Mouse (Mus musculus): ENCODE results near the gene Ano6. TPM values are rescaled to one million over a fixed set of nuclear protein-coding genes. Genes with fewer than 3 reads are reported as not detected.

Ano6 gene
- polyA plus RNA-seq, 1 experiment from 2014 or later: 37.2 TPM

GRCm38 (mm10) chr15:95792261-95793260 lies 1.9 kb downstream of the Ano6 start:
- ATAC-seq (ENCODE audit: insufficient number of reproducible peaks, insufficient read depth, low FRiP score, low read depth): no peak
- Histone ChIP-seq H3K9me3 (ENCODE audit: control insufficient read depth, low read length) (no peaks in the 10 kb centered on the region), H3K27ac (replicated peaks in 1 of 2; ENCODE audit: control insufficient read depth in 1 of 2, insufficient read depth in 1 of 2, low read depth in 2 of 2, low read length in 2 of 2) (no peak overlapping the region), H3K27me3 (ENCODE audit: control insufficient read depth, insufficient read depth, low read length) (no peaks in the 10 kb centered on the region), H3K4me2 (ENCODE audit: low read length) (peak overlapping the region; percentile 72), H3K4me1 (ENCODE audit: control insufficient read depth in 2 of 2, insufficient read depth in 2 of 2, low read length in 2 of 2) (peaks cover 19 to 53% of the 10 kb centered on the region in 2 experiments), H3K36me3 (ENCODE audit: control insufficient read depth, insufficient read depth, low read length) (0 out of 2 replicates have a peak, but pooled peaks cover 5% of the 10 kb centered on the region), H3K9ac (ENCODE audit: low read length) (no peak overlapping the region), H3K4me3 (ENCODE audit: control insufficient read depth in 1 of 2, insufficient read depth in 1 of 2, low read depth in 1 of 2, low read length in 2 of 2) (no peak overlapping the region)
- WGBS: 76% methylated on average over 25 of the region's 25 CpGs

- H3K4me2 ChIP-seq (ENCODE audit: low read length): no peak overlapping the region
Observed at GRCm38 (mm10) chr15:95793748-95794491, 3.3 kb downstream of the Ano6 start.

GRCm38 (mm10) chr15:95794611-95795565 lies 4.2 kb downstream of the Ano6 start:
- Histone ChIP-seq H3K4me3 (ENCODE audit: control insufficient read depth in 1 of 2, insufficient read depth in 1 of 2, low read depth in 1 of 2, low read length in 2 of 2) (no peak overlapping the region), H3K9ac (ENCODE audit: low read length) (no peak overlapping the region), H3K4me2 (ENCODE audit: low read length) (peak overlapping the region; percentile 12; the same call in 1 of the 2 replicates), H3K27ac (replicated peaks in 1 of 2; ENCODE audit: control insufficient read depth in 1 of 2, insufficient read depth in 1 of 2, low read depth in 2 of 2, low read length in 2 of 2) (peak overlapping the region; percentile 19 to 48; a peak in 3 of 4 replicates), H3K9me3 (ENCODE audit: control insufficient read depth, low read length) (no peaks in the 10 kb centered on the region), H3K27me3 (ENCODE audit: control insufficient read depth, insufficient read depth, low read length) (no peaks in the 10 kb centered on the region), H3K36me3 (ENCODE audit: control insufficient read depth, insufficient read depth, low read length) (0 out of 2 replicates have a peak, but pooled peaks cover 5% of the 10 kb centered on the region), H3K4me1 (ENCODE audit: control insufficient read depth in 2 of 2, insufficient read depth in 2 of 2, low read length in 2 of 2) (peaks cover 20 to 63% of the 10 kb centered on the region in 2 experiments)
- 52% methylated on average over 10 of the region's 10 CpGs for WGBS
- ATAC-seq (ENCODE audit: insufficient number of reproducible peaks, insufficient read depth, low FRiP score, low read depth): no peak

More at GRCm38 (mm10) chr15:95793748-95794491, 3.3 kb downstream of the Ano6 start:
- 83% methylated on average over 9 of the region's 9 CpGs for WGBS
- H3K9ac ChIP-seq (ENCODE audit: low read length): no peak overlapping the region
- H3K36me3 ChIP-seq (ENCODE audit: control insufficient read depth, insufficient read depth, low read length): 0 out of 2 replicates have a peak, but pooled peaks cover 5% of the 10 kb centered on the region
- no peaks in the 10 kb centered on the region for H3K27me3 ChIP-seq (ENCODE audit: control insufficient read depth, insufficient read depth, low read length)
- H3K4me1 ChIP-seq (ENCODE audit: control insufficient read depth in 2 of 2, insufficient read depth in 2 of 2, low read length in 2 of 2): peaks cover 20 to 63% of the 10 kb centered on the region in 2 experiments
- no peaks in the 10 kb centered on the region for H3K9me3 ChIP-seq (ENCODE audit: control insufficient read depth, low read length)
- no peak overlapping the region for H3K4me3 ChIP-seq (ENCODE audit: control insufficient read depth in 1 of 2, insufficient read depth in 1 of 2, low read depth in 1 of 2, low read length in 2 of 2)
- H3K27ac ChIP-seq (replicated peaks in 1 of 2; ENCODE audit: control insufficient read depth in 1 of 2, insufficient read depth in 1 of 2, low read depth in 2 of 2, low read length in 2 of 2): peak overlapping the region in 1 of 2 experiments; percentile 48; a peak in 2 of 4 replicates
- no peak for ATAC-seq (ENCODE audit: insufficient number of reproducible peaks, insufficient read depth, low FRiP score, low read depth)

- 48% methylated on average over 5 of the region's 5 CpGs for WGBS
- Histone ChIP-seq H3K27ac (replicated peaks in 1 of 2; ENCODE audit: control insufficient read depth in 1 of 2, insufficient read depth in 1 of 2, low read depth in 2 of 2, low read length in 2 of 2) (no peak overlapping the region), H3K4me1 (ENCODE audit: control insufficient read depth in 2 of 2, insufficient read depth in 2 of 2, low read length in 2 of 2) (peaks cover 20 to 64% of the 10 kb centered on the region in 2 experiments), H3K36me3 (ENCODE audit: control insufficient read depth, insufficient read depth, low read length) (0 out of 2 replicates have a peak, but pooled peaks cover 5% of the 10 kb centered on the region), H3K27me3 (ENCODE audit: control insufficient read depth, insufficient read depth, low read length) (no peaks in the 10 kb centered on the region), H3K4me2 (ENCODE audit: low read length) (no peak overlapping the region), H3K4me3 (ENCODE audit: control insufficient read depth in 1 of 2, insufficient read depth in 1 of 2, low read depth in 1 of 2, low read length in 2 of 2) (no peak overlapping the region), H3K9ac (ENCODE audit: low read length) (no peak overlapping the region), H3K9me3 (ENCODE audit: control insufficient read depth, low read length) (no peaks in the 10 kb centered on the region)
- no peak for ATAC-seq (ENCODE audit: insufficient number of reproducible peaks, insufficient read depth, low FRiP score, low read depth)
Observed at GRCm38 (mm10) chr15:95796062-95796461, 5.4 kb downstream of the Ano6 start.

GRCm38 (mm10) chr15:95797144-95797983 lies 6.7 kb downstream of the Ano6 start:
- H3K4me1 ChIP-seq (ENCODE audit: control insufficient read depth in 2 of 2, insufficient read depth in 2 of 2, low read length in 2 of 2): peaks cover 31 to 69% of the 10 kb centered on the region in 2 experiments
- H3K9ac ChIP-seq (ENCODE audit: low read length): 0 out of 2 replicates have a peak overlapping the region, but pooled peaks have one; percentile 8

GRCm38 (mm10) chr15:95798266-95798665 lies 7.6 kb downstream of the Ano6 start:
- WGBS: 91% methylated on average over 7 of the region's 7 CpGs
- Histone ChIP-seq H3K27me3 (ENCODE audit: control insufficient read depth, insufficient read depth, low read length) (no peaks in the 10 kb centered on the region), H3K4me3 (ENCODE audit: control insufficient read depth in 1 of 2, insufficient read depth in 1 of 2, low read depth in 1 of 2, low read length in 2 of 2) (no peak overlapping the region), H3K4me2 (ENCODE audit: low read length) (no peak overlapping the region), H3K27ac (replicated peaks in 1 of 2; ENCODE audit: control insufficient read depth in 1 of 2, insufficient read depth in 1 of 2, low read depth in 2 of 2, low read length in 2 of 2) (0 out of 4 replicates have a peak overlapping the region, but pooled peaks of 1 of the 2 experiments have one; percentile 57), H3K9ac (ENCODE audit: low read length) (no peak overlapping the region), H3K4me1 (ENCODE audit: control insufficient read depth in 2 of 2, insufficient read depth in 2 of 2, low read length in 2 of 2) (peaks cover 40 to 69% of the 10 kb centered on the region in 2 experiments), H3K9me3 (ENCODE audit: control insufficient read depth, low read length) (no peaks in the 10 kb centered on the region), H3K36me3 (ENCODE audit: control insufficient read depth, insufficient read depth, low read length) (0 out of 2 replicates have a peak, but pooled peaks cover 2% of the 10 kb centered on the region)
- ATAC-seq (ENCODE audit: insufficient number of reproducible peaks, insufficient read depth, low FRiP score, low read depth): no peak

More at GRCm38 (mm10) chr15:95797144-95797983, 6.7 kb downstream of the Ano6 start:
- H3K4me3 ChIP-seq (ENCODE audit: control insufficient read depth in 1 of 2, insufficient read depth in 1 of 2, low read depth in 1 of 2, low read length in 2 of 2): no peak overlapping the region
- H3K36me3 ChIP-seq (ENCODE audit: control insufficient read depth, insufficient read depth, low read length): 0 out of 2 replicates have a peak, but pooled peaks cover 5% of the 10 kb centered on the region
- H3K4me2 ChIP-seq (ENCODE audit: low read length): no peak overlapping the region
- H3K9me3 ChIP-seq (ENCODE audit: control insufficient read depth, low read length): no peaks in the 10 kb centered on the region
- peak overlapping the region; percentile 51 to 57 for H3K27ac ChIP-seq (replicated peaks in 1 of 2; ENCODE audit: control insufficient read depth in 1 of 2, insufficient read depth in 1 of 2, low read depth in 2 of 2, low read length in 2 of 2)
- H3K27me3 ChIP-seq (ENCODE audit: control insufficient read depth, insufficient read depth, low read length): no peaks in the 10 kb centered on the region
- ATAC-seq (ENCODE audit: insufficient number of reproducible peaks, insufficient read depth, low FRiP score, low read depth): peak; percentile 54; the same call in 1 of the 2 replicates
- 34% methylated on average over 9 of the region's 9 CpGs for WGBS

Data from heart, embryonic 14.5 days (tissue).